In genomic region chr4:3482092-3482491, GRCm38 (mm10) we compare ENCODE assay signal across 24 mouse cellular contexts.
DNase-seq lines count a peak whose midpoint lies in the region; ATAC-seq and TF ChIP-seq lines count a peak whose summit lies in the region.
"Had no signal": no experiment of that assay in that cellular context is flagged by ENCODE, and none has a peak within 500 bp of the region (broad histone marks: within the 10 kb centered on the region; RNA-seq: fewer than 3 reads in every experiment).

No protein-coding gene starts in this region.

- no peak overlapping the region for H3K9ac ChIP-seq in liver, adult 2 months (ENCODE audit: low read depth, low read length)
- H3K9ac ChIP-seq in forebrain, postnatal 0 days = no peak overlapping the region
- H3K9ac ChIP-seq: embryonic facial prominence, embryonic 12.5 days; embryonic facial prominence, embryonic 15.5 days; hindbrain, embryonic 12.5 days; hindbrain, embryonic 15.5 days had no signal

- H3K4me2 ChIP-seq in forebrain, postnatal 0 days (ENCODE audit: low read depth) = no peak overlapping the region
- H3K4me2 ChIP-seq: embryonic facial prominence, embryonic 12.5 days; embryonic facial prominence, embryonic 15.5 days; heart, embryonic 11.5 days; hindbrain, embryonic 12.5 days; hindbrain, embryonic 15.5 days had no signal

- no peak for TF ChIP-seq POLR2A in liver, adult 2 months (IDR thresholded peaks at IDR 0.05; ENCODE audit: extremely low read depth, insufficient read depth, low read length)

- no peaks in the 10 kb centered on the region for H3K9me3 ChIP-seq in forebrain, postnatal 0 days (ENCODE audit: low read length)
- H3K9me3 ChIP-seq: embryonic facial prominence, embryonic 12.5 days; embryonic facial prominence, embryonic 15.5 days; hindbrain, embryonic 15.5 days had no signal

- no peak for TF ChIP-seq CTCF in liver, adult 2 months (IDR thresholded peaks at IDR 0.05; ENCODE audit: low read depth, low read length)
- no peak for TF ChIP-seq CTCF in forebrain, postnatal 0 days (IDR thresholded peaks at IDR 0.05; ENCODE audit: low read depth)

- no peaks in the 10 kb centered on the region for H3K4me1 ChIP-seq in liver, adult 2 months (ENCODE audit: control insufficient read depth, insufficient read depth, low read length)
- H3K4me1 ChIP-seq in forebrain, postnatal 0 days (ENCODE audit: insufficient read depth) = no peaks in the 10 kb centered on the region
- H3K4me1 ChIP-seq: embryonic facial prominence, embryonic 12.5 days; embryonic facial prominence, embryonic 15.5 days; hindbrain, embryonic 12.5 days; hindbrain, embryonic 15.5 days had no signal

- H3K36me3 ChIP-seq in liver, adult 2 months (ENCODE audit: control insufficient read depth, insufficient read depth, low read length) = no peaks in the 10 kb centered on the region
- H3K36me3 ChIP-seq in forebrain, postnatal 0 days (ENCODE audit: insufficient read depth) = no peaks in the 10 kb centered on the region
- H3K36me3 ChIP-seq: embryonic facial prominence, embryonic 12.5 days; embryonic facial prominence, embryonic 15.5 days; hindbrain, embryonic 12.5 days; hindbrain, embryonic 15.5 days had no signal

- ATAC-seq in granulocyte monocyte progenitor cell, adult 5-6 weeks (replicated peaks; ENCODE audit: poor library complexity, severe bottlenecking) = peak; percentile 85
- ATAC-seq in megakaryocyte progenitor cell, adult 5-6 weeks (replicated peaks; ENCODE audit: poor library complexity) = peak; percentile 80
- ATAC-seq in forebrain, postnatal 0 days = no peak
- ATAC-seq: CD4-positive, CD25-positive, alpha-beta regulatory T cell, adult 4 months; forebrain, embryonic 14.5 days had no signal

- H3K4me3 ChIP-seq in liver, adult 2 months (ENCODE audit: insufficient read depth, low read depth, low read length) = no peak overlapping the region
- H3K4me3 ChIP-seq in forebrain, postnatal 0 days (ENCODE audit: low read depth, low read length) = no peak overlapping the region
- H3K4me3 ChIP-seq: embryonic facial prominence, embryonic 12.5 days; embryonic facial prominence, embryonic 15.5 days; hindbrain, embryonic 12.5 days; hindbrain, embryonic 15.5 days had no signal

- 81% methylated on average over 2 of the region's 2 CpGs for WGBS in liver, adult 2 months
- 93% methylated on average over 2 of the region's 2 CpGs for WGBS in forebrain, postnatal 0 days

- H3K27me3 ChIP-seq in liver, adult 2 months (ENCODE audit: control insufficient read depth, insufficient read depth, low read length) = no peaks in the 10 kb centered on the region
- no peaks in the 10 kb centered on the region for H3K27me3 ChIP-seq in forebrain, postnatal 0 days (ENCODE audit: insufficient read depth, low read length)
- H3K27me3 ChIP-seq: embryonic facial prominence, embryonic 12.5 days; embryonic facial prominence, embryonic 15.5 days; hindbrain, embryonic 12.5 days; hindbrain, embryonic 15.5 days had no signal

- intact Hi-C loops in gastrocnemius, postnatal 14 days (cut with DNase I; ENCODE audit: low total_unique reads) = no loop called here

- DNase-seq in liver, adult 2 months (ENCODE audit: extremely low read depth, low read depth, low spot score) = peak; percentile 3
- no peak for DNase-seq in liver
- peak; percentile 28 for DNase-seq in brain, adult 2 months (ENCODE audit: low read depth, low spot score)
- DNase-seq in gastrocnemius, postnatal 14 days = no peak
- DNase-seq in c-Kit-positive CD71-positive TER-119-positive erythroid progenitor cells, embryonic 14.5 days (ENCODE audit: low spot score) = no peak
- no peak for DNase-seq in forebrain, postnatal 0 days
- DNase-seq: adrenal gland, adult 2 months; adrenal gland, postnatal 14 days; cerebellum, adult 11 months; cerebellum, adult 2 months; cerebellum, adult 9-11 months; cerebellum, postnatal 25 days; embryo, embryonic 11 days; gastrocnemius, postnatal 36 days; heart, adult 11 months had no signal

- H3K79me2 ChIP-seq in liver, adult 2 months (ENCODE audit: control insufficient read depth, insufficient read depth, low read length) = no peaks in the 10 kb centered on the region

- no peak overlapping the region for H3K27ac ChIP-seq in liver, adult 2 months (replicated peaks; ENCODE audit: insufficient read depth, low read depth, low read length)
- no peak overlapping the region for H3K27ac ChIP-seq in forebrain, postnatal 0 days (ENCODE audit: low read depth, low read length)
- H3K27ac ChIP-seq: embryonic facial prominence, embryonic 12.5 days; embryonic facial prominence, embryonic 15.5 days; hindbrain, embryonic 12.5 days; hindbrain, embryonic 15.5 days had no signal

Comparison
In these comparisons a context has a peak if more than half of its experiments do, and no peak if none do; other contexts are left out.
1. DNase-seq: peak in liver, adult 2 months (single experiment) and brain, adult 2 months (single experiment); none in liver (single experiment), gastrocnemius, postnatal 14 days (single experiment), c-Kit-positive CD71-positive TER-119-positive erythroid progenitor cells, embryonic 14.5 days (single experiment) and forebrain, postnatal 0 days (single experiment).